Mouse (Mus musculus): Measurements from ENCODE around the gene Mvk. TPM values are rescaled to one million over a fixed set of nuclear protein-coding genes. Genes with fewer than 3 reads are reported as not detected.

Mvk gene
- polyA plus RNA-seq, 1 experiment from 2014 or later: 50.7 TPM

GRCm38 (mm10) chr5:114461238-114461637 lies 17.2 kb downstream of the Mvk start:
- Histone ChIP-seq H3K4me3 (replicated peaks) (no peak overlapping the region), H3K27me3 (peaks cover 15% of the 10 kb centered on the region), H3K9ac (replicated peaks) (no peak overlapping the region), H3K36me3 (no peaks in the 10 kb centered on the region), H3K9me3 (no peaks in the 10 kb centered on the region), H3K4me1 (replicated peaks) (peaks cover 28% of the 10 kb centered on the region), H3K4me2 (replicated peaks) (no peak overlapping the region), H3K27ac (no peak overlapping the region)
- ATAC-seq: peak; percentile 63
- 4% methylated on average over 7 of the region's 7 CpGs for WGBS

GRCm38 (mm10) chr5:114462067-114463040 lies 18.3 kb downstream of the Mvk start:
- peaks cover 39% of the 10 kb centered on the region for H3K4me1 ChIP-seq (replicated peaks)
- no peak for ATAC-seq
- no peak overlapping the region for H3K27ac ChIP-seq
- no peak overlapping the region for H3K4me3 ChIP-seq (replicated peaks)
- no peaks in the 10 kb centered on the region for H3K36me3 ChIP-seq
- WGBS: 76% methylated on average over 23 of the region's 24 CpGs
- H3K9ac ChIP-seq (replicated peaks): no peak overlapping the region
- H3K4me2 ChIP-seq (replicated peaks): no peak overlapping the region
- H3K9me3 ChIP-seq: no peaks in the 10 kb centered on the region
- H3K27me3 ChIP-seq: peaks cover 15% of the 10 kb centered on the region

GRCm38 (mm10) chr5:114464561-114464960 lies 20.5 kb downstream of the Mvk start:
- H3K9ac ChIP-seq (replicated peaks): no peak overlapping the region
- WGBS: 80% methylated on average over 2 of the region's 2 CpGs
- no peak overlapping the region for H3K4me2 ChIP-seq (replicated peaks)
- H3K4me1 ChIP-seq (replicated peaks): peaks cover 58% of the 10 kb centered on the region
- H3K4me3 ChIP-seq (replicated peaks): no peak overlapping the region
- ATAC-seq: no peak
- H3K9me3 ChIP-seq: no peaks in the 10 kb centered on the region
- H3K27ac ChIP-seq: no peak overlapping the region
- peaks cover 24% of the 10 kb centered on the region for H3K27me3 ChIP-seq
- H3K36me3 ChIP-seq: no peaks in the 10 kb centered on the region

- H3K36me3 ChIP-seq: no peaks in the 10 kb centered on the region
- no peak for ATAC-seq
- peaks cover 28% of the 10 kb centered on the region for H3K27me3 ChIP-seq
- 45% methylated on average over 7 of the region's 7 CpGs for WGBS
- H3K4me2 ChIP-seq (replicated peaks): no peak overlapping the region
- no peaks in the 10 kb centered on the region for H3K9me3 ChIP-seq
- no peak overlapping the region for H3K4me3 ChIP-seq (replicated peaks)
- H3K4me1 ChIP-seq (replicated peaks): peaks cover 55% of the 10 kb centered on the region
- H3K27ac ChIP-seq: no peak overlapping the region
- H3K9ac ChIP-seq (replicated peaks): 0 out of 2 replicates have a peak overlapping the region, but pooled peaks have one; percentile 36
These were observed 21.6 kb downstream of the Mvk start for GRCm38 (mm10) chr5:114465641-114466040.

GRCm38 (mm10) chr5:114467019-114467418 lies 22.9 kb downstream of the Mvk start:
- peaks cover 36% of the 10 kb centered on the region for H3K27me3 ChIP-seq
- no peaks in the 10 kb centered on the region; the same call in 1 of the 2 replicates for H3K9me3 ChIP-seq
- peak; percentile 53 for ATAC-seq
- H3K27ac ChIP-seq: peak overlapping the region; percentile 88
- H3K4me3 ChIP-seq (replicated peaks): peak overlapping the region; percentile 21
- H3K4me2 ChIP-seq (replicated peaks): peak overlapping the region; percentile 44
- H3K36me3 ChIP-seq: no peaks in the 10 kb centered on the region
- peaks cover 47% of the 10 kb centered on the region for H3K4me1 ChIP-seq (replicated peaks)
- 0 out of 2 replicates have a peak overlapping the region, but pooled peaks have one; percentile 43 for H3K9ac ChIP-seq (replicated peaks)
- under 1% methylated on average over 11 of the region's 11 CpGs for WGBS

GRCm38 (mm10) chr5:114467430-114467829 lies 23.4 kb downstream of the Mvk start:
- H3K4me1 ChIP-seq (replicated peaks): peaks cover 47% of the 10 kb centered on the region
- peak overlapping the region; percentile 88 for H3K27ac ChIP-seq
- H3K9ac ChIP-seq (replicated peaks): peak overlapping the region; percentile 43; the same call in 1 of the 2 replicates
- H3K9me3 ChIP-seq: no peaks in the 10 kb centered on the region; the same call in 1 of the 2 replicates
- 0% methylated on average over 9 of the region's 13 CpGs for WGBS
- peak; percentile 91 for ATAC-seq
- peak overlapping the region; percentile 21 for H3K4me3 ChIP-seq (replicated peaks)
- peaks cover 37% of the 10 kb centered on the region for H3K27me3 ChIP-seq
- peak overlapping the region; percentile 44 for H3K4me2 ChIP-seq (replicated peaks)
- H3K36me3 ChIP-seq: no peaks in the 10 kb centered on the region

- H3K4me1 ChIP-seq (replicated peaks): peaks cover 47% of the 10 kb centered on the region
- peak overlapping the region; percentile 43; the same call in 1 of the 2 replicates for H3K9ac ChIP-seq (replicated peaks)
- no peaks in the 10 kb centered on the region for H3K36me3 ChIP-seq
- H3K9me3 ChIP-seq: no peaks in the 10 kb centered on the region; the same call in 1 of the 2 replicates
- H3K27me3 ChIP-seq: peaks cover 37% of the 10 kb centered on the region
- H3K4me2 ChIP-seq (replicated peaks): peak overlapping the region; percentile 44
- H3K4me3 ChIP-seq (replicated peaks): no peak overlapping the region; the same call in 1 of the 2 replicates
- 29% methylated on average over 4 of the region's 4 CpGs for WGBS
- peak; percentile 17; the same call in 1 of the 2 replicates for ATAC-seq
- peak overlapping the region; percentile 88 for H3K27ac ChIP-seq
These were observed 23.9 kb downstream of the Mvk start for GRCm38 (mm10) chr5:114468007-114468406.

GRCm38 (mm10) chr5:114470359-114470758 lies 26.3 kb downstream of the Mvk start:
- H3K4me1 ChIP-seq (replicated peaks): peaks cover 61% of the 10 kb centered on the region
- WGBS: 87% methylated on average over 3 of the region's 3 CpGs

GRCm38 (mm10) chr5:114474741-114475491 lies 30.8 kb downstream of the Mvk start:
- Histone ChIP-seq H3K27me3 (peaks cover 36% of the 10 kb centered on the region), H3K9ac (replicated peaks) (no peak overlapping the region), H3K9me3 (no peaks in the 10 kb centered on the region; the same call in 1 of the 2 replicates), H3K4me1 (replicated peaks) (peaks cover 34% of the 10 kb centered on the region), H3K4me2 (replicated peaks) (no peak overlapping the region), H3K4me3 (replicated peaks) (no peak overlapping the region), H3K27ac (no peak overlapping the region), H3K36me3 (no peaks in the 10 kb centered on the region)
- no peak for ATAC-seq
- 48% methylated on average over 35 of the region's 35 CpGs for WGBS

More at GRCm38 (mm10) chr5:114470359-114470758, 26.3 kb downstream of the Mvk start:
- Histone ChIP-seq H3K27me3 (peaks cover 42% of the 10 kb centered on the region), H3K9ac (replicated peaks) (no peak overlapping the region), H3K9me3 (no peaks in the 10 kb centered on the region; the same call in 1 of the 2 replicates), H3K4me2 (replicated peaks) (no peak overlapping the region), H3K36me3 (no peaks in the 10 kb centered on the region), H3K4me3 (replicated peaks) (no peak overlapping the region), H3K27ac (no peak overlapping the region)
- ATAC-seq: no peak

- H3K9ac ChIP-seq (replicated peaks): no peak overlapping the region
- H3K27ac ChIP-seq: no peak overlapping the region
- H3K4me1 ChIP-seq (replicated peaks): peaks cover 37% of the 10 kb centered on the region
- peaks cover 20% of the 10 kb centered on the region; the same call in 1 of the 2 replicates for H3K27me3 ChIP-seq
- H3K36me3 ChIP-seq: no peaks in the 10 kb centered on the region
- ATAC-seq: no peak
- H3K4me2 ChIP-seq (replicated peaks): no peak overlapping the region
- WGBS: 75% methylated on average over 12 of the region's 12 CpGs
- no peak overlapping the region for H3K4me3 ChIP-seq (replicated peaks)
- H3K9me3 ChIP-seq: no peaks in the 10 kb centered on the region
These were observed 34.2 kb downstream of the Mvk start for GRCm38 (mm10) chr5:114478267-114478666.

GRCm38 (mm10) chr5:114482587-114483011 lies 38.5 kb downstream of the Mvk start:
- WGBS: 4% methylated on average over 14 of the region's 14 CpGs
- ATAC-seq: peak; percentile 50
- H3K4me2 ChIP-seq (replicated peaks): peak overlapping the region; percentile 24
- peaks cover 15% of the 10 kb centered on the region for H3K4me1 ChIP-seq (replicated peaks)
- no peaks in the 10 kb centered on the region for H3K36me3 ChIP-seq
- peaks cover 9% of the 10 kb centered on the region; the same call in 1 of the 2 replicates for H3K27me3 ChIP-seq
- H3K9me3 ChIP-seq: no peaks in the 10 kb centered on the region
- H3K9ac ChIP-seq (replicated peaks): no peak overlapping the region
- H3K27ac ChIP-seq: peak overlapping the region; percentile 25; the same call in 1 of the 2 replicates
- H3K4me3 ChIP-seq (replicated peaks): no peak overlapping the region
